Comparison of ENCODE assay signal across 9 mouse cellular contexts in the genomic region with DNA sequence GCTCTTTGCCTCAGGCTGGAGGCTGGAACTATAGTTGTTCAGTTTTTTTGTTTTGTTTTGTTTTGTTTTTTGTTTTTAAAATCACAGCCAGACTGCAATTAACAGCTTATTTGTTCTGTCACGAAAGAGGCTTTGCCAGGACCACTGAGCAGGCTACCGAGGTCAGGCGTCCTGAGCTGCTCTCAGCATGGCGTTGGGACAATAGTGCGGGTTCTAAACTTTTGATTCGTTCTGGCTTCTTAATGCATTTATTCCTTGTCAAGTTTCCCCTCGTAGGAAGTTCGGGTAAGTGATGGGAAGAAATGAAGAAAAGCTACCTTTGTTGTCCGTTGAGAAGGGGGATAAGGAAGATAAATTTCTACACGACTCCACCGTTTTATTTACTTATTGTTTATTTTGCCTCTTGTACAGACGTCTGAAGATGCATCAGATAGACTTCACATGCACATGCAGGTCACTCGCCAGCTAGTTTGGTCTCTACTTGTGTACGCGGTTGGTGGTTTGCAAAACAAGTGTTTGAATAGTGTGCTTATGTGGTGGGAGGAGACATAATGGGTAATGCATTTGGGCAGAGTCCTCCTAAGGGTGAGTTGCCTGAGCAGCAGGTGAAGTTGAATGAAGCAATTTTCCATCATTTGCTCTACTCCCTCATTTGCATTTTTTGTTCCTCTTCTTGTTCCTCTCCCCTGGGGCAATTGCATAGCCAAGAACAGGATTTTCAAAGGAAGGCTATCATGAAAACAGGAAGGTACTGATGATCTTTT. TPM values are rescaled to one million over a fixed set of nuclear protein-coding genes. Genes with fewer than 3 reads are reported as not detected.
DNase-seq lines count a peak whose midpoint lies in the region; ATAC-seq lines count a peak whose summit lies in the region.
"Had no signal": no experiment of that assay in that cellular context is flagged by ENCODE, and none has a peak within 500 bp of the region (broad histone marks: within the 10 kb centered on the region; RNA-seq: fewer than 3 reads in every experiment).

No protein-coding gene starts in this region.

- peak overlapping the region; percentile 58 for H3K4me2 ChIP-seq in midbrain, embryonic 15.5 days

- H3K27ac ChIP-seq in hindbrain, embryonic 10.5 days: peak overlapping the region; percentile 90
- peak overlapping the region; percentile 95 for H3K27ac ChIP-seq in midbrain, embryonic 15.5 days

- H3K4me1 ChIP-seq in hindbrain, embryonic 10.5 days (replicated peaks): peaks cover 28% of the 10 kb centered on the region
- H3K4me1 ChIP-seq in midbrain, embryonic 15.5 days: peaks cover 26% of the 10 kb centered on the region

- H3K9ac ChIP-seq in midbrain, embryonic 15.5 days: peak overlapping the region; percentile 81

- peak; percentile 6 to 14 for DNase-seq in kidney, adult 8-10 months
- DNase-seq in kidney, adult 18-20 months: no peak
- DNase-seq in cerebellum, adult 9-11 months: peak; percentile 43
- no peak for DNase-seq in hindbrain, embryonic 10.5 days (ENCODE audit: low spot score)
- no peak for DNase-seq in B cell, adult 2 months
- DNase-seq in adrenal gland, adult 8-10 months: no peak
- no peak for DNase-seq in adrenal gland, postnatal 10 days

- WGBS in hindbrain, embryonic 10.5 days: 3% methylated on average over 15 of the region's 15 CpGs
- under 1% methylated on average over 15 of the region's 15 CpGs for WGBS in midbrain, embryonic 15.5 days

- peak overlapping the region; percentile 66 for H3K4me3 ChIP-seq in hindbrain, embryonic 10.5 days
- H3K4me3 ChIP-seq in midbrain, embryonic 15.5 days: peak overlapping the region; percentile 78

- H3K27me3 ChIP-seq in hindbrain, embryonic 10.5 days (ENCODE audit: insufficient read depth, poor library complexity, severe bottlenecking): peaks cover 10% of the 10 kb centered on the region
- no peaks in the 10 kb centered on the region for H3K27me3 ChIP-seq in midbrain, embryonic 15.5 days (replicated peaks)

- H3K9me3 ChIP-seq in hindbrain, embryonic 10.5 days: no peaks in the 10 kb centered on the region
- H3K9me3 ChIP-seq in midbrain, embryonic 15.5 days: no peaks in the 10 kb centered on the region

- ATAC-seq in midbrain, embryonic 15.5 days (replicated peaks): peak; percentile 13

- no peaks in the 10 kb centered on the region for H3K36me3 ChIP-seq in hindbrain, embryonic 10.5 days
- no peaks in the 10 kb centered on the region for H3K36me3 ChIP-seq in midbrain, embryonic 15.5 days (replicated peaks)

RNA-seq across cellular contexts. Expression of a gene that starts 1.4 kb away (rescaled TPM):
- 2.6 and 8.4 TPM in 2 replicates for polyA plus RNA-seq in hindbrain, embryonic 10.5 days (2016; fragmentation: Nextera tagmentation; extraction: Ambion mirVana)
- 58.3 and 60.6 TPM in 2 replicates for polyA plus RNA-seq in midbrain, embryonic 15.5 days (2015; fragmentation: Nextera tagmentation; extraction: Ambion mirVana)
- total RNA-seq in adrenal gland, adult 8-10 months (2022): 1 to 10 TPM in 2 of 4 experiments, under 1 TPM in 2; 0.70 to 1.9 (median 1.4) TPM
- total RNA-seq in adrenal gland, postnatal 10 days (2021): 1 to 10 TPM; 2.4 to 4.5 TPM
- total RNA-seq: hematopoietic stem cell, adult 5-6 weeks had no signal

Comparison
In these comparisons a context has a peak if more than half of its experiments do, and no peak if none do; other contexts are left out.
1. DNase-seq: peak in kidney, adult 8-10 months (2 of 2) and cerebellum, adult 9-11 months (single experiment); none in kidney, adult 18-20 months (single experiment), hindbrain, embryonic 10.5 days (single experiment), B cell, adult 2 months (0 of 2), adrenal gland, adult 8-10 months (single experiment) and adrenal gland, postnatal 10 days (single experiment).